Mouse (Mus musculus) 3134 (cell line): ENCODE results near the gene Ggta1.

Source experiments
- DNase-seq: peaks from one replicate; pipeline ENCODE4 v3.0.0-alpha.2; 2011; ENCODE audit warnings: low spot score; ENCODE audit not compliant: insufficient read length; ENCODE audit errors: extremely low read depth

The Ggta1 gene

GRCm38 (mm10) chr2:35408409-35409110 is 54.5 kb downstream of the Ggta1 start:
- no peak for DNase-seq

- DNase-seq: no peak
These were observed 55.2 kb downstream of the Ggta1 start for GRCm38 (mm10) chr2:35407878-35408277.

GRCm38 (mm10) chr2:35407266-35407665 is 55.8 kb downstream of the Ggta1 start:
- DNase-seq: no peak

GRCm38 (mm10) chr2:35406611-35407010 is 56.4 kb downstream of the Ggta1 start:
- DNase-seq: no peak

GRCm38 (mm10) chr2:35402391-35402790 is 60.6 kb downstream of the Ggta1 start:
- no peak for DNase-seq

- DNase-seq: no peak
These were observed 62.3 kb downstream of the Ggta1 start for GRCm38 (mm10) chr2:35400739-35401138.

GRCm38 (mm10) chr2:35398184-35398828 is 64.7 kb downstream of the Ggta1 start:
- DNase-seq: no peak

- peak; percentile 19 for DNase-seq
These were observed 65.3 kb downstream of the Ggta1 start for GRCm38 (mm10) chr2:35397590-35398173.

GRCm38 (mm10) chr2:35397096-35397495 is 65.9 kb downstream of the Ggta1 start, which contains the start of gene 4930402F06Rik:
Gene 4930402F06Rik (minus strand): TSS chr2:35397175.
- no peak for DNase-seq

GRCm38 (mm10) chr2:35385441-35385871 is 77.6 kb downstream of the Ggta1 start:
- DNase-seq: no peak

- no peak for DNase-seq
These were observed 83.7 kb downstream of the Ggta1 start for GRCm38 (mm10) chr2:35379306-35379705.

- DNase-seq: no peak
These were observed 85.4 kb downstream of the Ggta1 start for GRCm38 (mm10) chr2:35377600-35377999.

- no peak for DNase-seq
These were observed 90.0 kb downstream of the Ggta1 start for GRCm38 (mm10) chr2:35373003-35373402.

GRCm38 (mm10) chr2:35370686-35371085 is 92.3 kb downstream of the Ggta1 start:
- DNase-seq: no peak

GRCm38 (mm10) chr2:35367629-35368028 is 95.4 kb downstream of the Ggta1 start, which contains the start of gene 4930568D16Rik:
Gene 4930568D16Rik (minus strand): TSS chr2:35367729.
- DNase-seq: no peak
